Mouse (Mus musculus): ENCODE data around the gene Mpz. TPM values are rescaled to one million over a fixed set of nuclear protein-coding genes. Genes with fewer than 3 reads are reported as not detected.

Gene Mpz
- total and polyA plus RNA-seq, 2 experiments from 2014 or later, result 0.49 to 0.63 TPM

DNA sequence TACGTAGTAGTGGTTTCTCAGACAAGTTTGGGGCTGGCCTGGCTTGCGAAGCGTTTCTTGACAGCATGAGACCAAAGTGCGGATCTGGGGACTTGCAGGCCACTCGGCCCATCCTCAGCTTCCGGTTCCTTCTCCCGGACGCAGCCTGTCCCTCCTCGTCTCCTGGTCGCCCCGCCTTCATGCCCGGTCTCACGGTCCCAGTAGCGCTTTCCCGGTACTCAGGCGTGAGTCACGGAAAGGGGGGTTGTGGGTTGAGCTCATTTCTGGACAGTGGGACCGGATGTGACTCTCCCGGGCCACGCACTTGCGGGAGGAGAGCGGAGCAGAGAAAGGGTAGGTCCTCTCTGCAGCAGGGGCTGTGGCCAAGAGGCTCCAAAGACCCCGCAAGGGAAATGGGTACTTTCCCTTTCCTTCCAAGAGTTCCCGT lies 36.6 kb upstream of the Mpz start, which contains the start of gene Cfap126:
TSS of gene Cfap126 (plus strand) at position 46 of the 427 bp plus-strand sequence.
- no peak for TF ChIP-seq CTCF (IDR thresholded peaks at IDR 0.05)
- peak within 1 kb of the TSS; percentile 74 for H3K4me2 ChIP-seq (ENCODE audit: low read depth, low read length, poor library complexity, severe bottlenecking)
- ATAC-seq (ENCODE audit: low FRiP score) (no peak; the same call in 1 of the 2 replicates), DNase-seq (ENCODE audit: low spot score) (peak; percentile 52)
- H3K4me3 ChIP-seq (ENCODE audit: low read depth, low read length), result peak within 1 kb of the TSS; percentile 39
- peak within 1 kb of the TSS; percentile 9 for H3K27ac ChIP-seq (ENCODE audit: low read depth, low read length)
- no peaks in the 10 kb centered on the region for H3K9me3 ChIP-seq (ENCODE audit: low read length)
- no peaks in the 10 kb centered on the region for H3K4me1 ChIP-seq (ENCODE audit: insufficient read depth, low read length)
- H3K36me3 ChIP-seq (ENCODE audit: insufficient read depth, low read length), result no peaks in the 10 kb centered on the region
- peak within 1 kb of the TSS; percentile 48 for H3K9ac ChIP-seq (replicated peaks; ENCODE audit: low read length, poor library complexity, severe bottlenecking)
- WGBS, result 1% methylated on average over 24 of the region's 24 CpGs
- no peaks in the 10 kb centered on the region for H3K27me3 ChIP-seq (ENCODE audit: insufficient read depth, low read length)

DNA sequence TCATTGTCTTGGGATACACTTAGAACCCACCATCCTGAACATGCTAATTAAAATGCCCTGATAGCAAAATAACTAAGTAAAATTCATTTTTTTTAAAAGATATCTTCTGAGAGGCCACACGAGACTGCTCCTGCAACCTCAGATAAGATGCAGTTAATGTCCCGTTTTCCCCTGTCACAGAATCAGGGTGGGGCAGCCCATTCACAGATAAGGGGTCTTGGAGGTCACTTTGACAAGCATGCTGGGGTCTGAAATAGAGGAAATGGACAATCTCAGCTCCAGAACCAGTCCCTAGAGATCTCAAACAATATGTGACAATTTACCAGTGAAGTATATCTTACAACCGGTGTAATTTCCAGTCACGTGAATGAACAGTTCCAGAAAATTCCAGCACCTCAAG lies 34.2 kb upstream of the Mpz start:
- Histone ChIP-seq H3K27me3 (ENCODE audit: insufficient read depth, low read length) (no peaks in the 10 kb centered on the region), H3K9me3 (ENCODE audit: low read length) (no peaks in the 10 kb centered on the region), H3K4me3 (ENCODE audit: low read depth, low read length) (no peak overlapping the region), H3K36me3 (ENCODE audit: insufficient read depth, low read length) (no peaks in the 10 kb centered on the region), H3K4me1 (ENCODE audit: insufficient read depth, low read length) (no peaks in the 10 kb centered on the region), H3K27ac (ENCODE audit: low read depth, low read length) (no peak overlapping the region), H3K9ac (replicated peaks; ENCODE audit: low read length, poor library complexity, severe bottlenecking) (no peak overlapping the region), H3K4me2 (ENCODE audit: low read depth, low read length, poor library complexity, severe bottlenecking) (no peak overlapping the region)
- TF ChIP-seq CTCF (IDR thresholded peaks at IDR 0.05), result no peak
- ATAC-seq (ENCODE audit: low FRiP score), result no peak
- 77% methylated on average over 4 of the region's 4 CpGs for WGBS
- no peak for DNase-seq (ENCODE audit: low spot score)

DNA sequence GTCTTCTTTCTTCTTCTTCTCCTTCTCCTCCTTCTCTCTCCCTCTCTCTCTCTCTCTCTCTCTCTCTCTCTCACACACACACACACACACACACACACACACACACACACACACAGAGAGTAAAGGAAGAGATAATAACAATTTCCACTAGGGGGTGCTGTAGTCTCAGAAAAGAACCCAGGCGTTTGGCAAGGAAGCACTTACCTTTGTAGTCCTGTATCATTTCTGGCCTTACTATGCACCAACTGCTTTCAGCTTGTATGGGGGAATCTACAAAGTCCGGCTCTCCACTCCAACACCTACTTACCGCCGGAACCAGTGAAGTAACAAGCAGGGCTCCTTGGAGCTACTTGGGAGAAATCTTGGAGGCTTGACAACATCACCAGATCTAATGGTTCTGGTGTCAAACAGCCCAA lies 32.2 kb upstream of the Mpz start:
- 10% methylated on average over 4 of the region's 4 CpGs for WGBS

DNA sequence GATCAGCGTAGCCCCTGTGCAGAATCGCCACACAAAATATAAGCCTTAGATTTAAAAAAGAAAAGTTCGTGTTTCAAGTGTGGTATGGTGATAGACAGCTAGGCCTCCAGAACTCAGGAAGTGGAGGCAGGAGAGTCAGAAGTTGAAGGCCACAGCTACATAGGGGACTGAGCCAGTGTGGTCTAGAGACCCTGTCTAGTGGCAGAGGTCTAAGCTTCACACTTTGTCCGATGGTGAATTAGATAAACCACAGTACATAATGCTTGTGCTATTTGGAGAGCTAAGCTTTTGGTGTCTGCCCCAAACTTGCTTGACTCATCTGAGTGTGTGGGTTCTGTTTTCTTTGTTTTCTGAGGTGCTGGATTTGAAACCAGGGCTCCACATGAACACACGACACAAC lies 31.5 kb upstream of the Mpz start:
- Histone ChIP-seq H3K9ac (replicated peaks; ENCODE audit: low read length, poor library complexity, severe bottlenecking) (no peak overlapping the region), H3K9me3 (ENCODE audit: low read length) (no peaks in the 10 kb centered on the region), H3K4me1 (ENCODE audit: insufficient read depth, low read length) (no peaks in the 10 kb centered on the region), H3K27me3 (ENCODE audit: insufficient read depth, low read length) (no peaks in the 10 kb centered on the region), H3K4me2 (ENCODE audit: low read depth, low read length, poor library complexity, severe bottlenecking) (no peak overlapping the region), H3K4me3 (ENCODE audit: low read depth, low read length) (no peak overlapping the region), H3K36me3 (ENCODE audit: insufficient read depth, low read length) (no peaks in the 10 kb centered on the region), H3K27ac (ENCODE audit: low read depth, low read length) (no peak overlapping the region)
- TF ChIP-seq CTCF (IDR thresholded peaks at IDR 0.05), result no peak
- DNase-seq (ENCODE audit: low spot score) (no peak), ATAC-seq (ENCODE audit: low FRiP score) (no peak)
- WGBS, result 88% methylated on average over 5 of the region's 5 CpGs

More for the DNA sequence above, 32.2 kb upstream of the Mpz start:
- no peaks in the 10 kb centered on the region for H3K36me3 ChIP-seq (ENCODE audit: insufficient read depth, low read length)
- ATAC-seq (ENCODE audit: low FRiP score) (peak; percentile 60; the same call in 1 of the 2 replicates), DNase-seq (ENCODE audit: low spot score) (peak; percentile 91)
- no peak overlapping the region for H3K4me3 ChIP-seq (ENCODE audit: low read depth, low read length)
- no peaks in the 10 kb centered on the region for H3K9me3 ChIP-seq (ENCODE audit: low read length)
- H3K27ac ChIP-seq (ENCODE audit: low read depth, low read length), result no peak overlapping the region
- no peak overlapping the region for H3K9ac ChIP-seq (replicated peaks; ENCODE audit: low read length, poor library complexity, severe bottlenecking)
- no peaks in the 10 kb centered on the region for H3K27me3 ChIP-seq (ENCODE audit: insufficient read depth, low read length)
- TF ChIP-seq CTCF (IDR thresholded peaks at IDR 0.05), result peak; percentile 84
- H3K4me2 ChIP-seq (ENCODE audit: low read depth, low read length, poor library complexity, severe bottlenecking), result no peak overlapping the region
- H3K4me1 ChIP-seq (ENCODE audit: insufficient read depth, low read length), result no peaks in the 10 kb centered on the region

DNA sequence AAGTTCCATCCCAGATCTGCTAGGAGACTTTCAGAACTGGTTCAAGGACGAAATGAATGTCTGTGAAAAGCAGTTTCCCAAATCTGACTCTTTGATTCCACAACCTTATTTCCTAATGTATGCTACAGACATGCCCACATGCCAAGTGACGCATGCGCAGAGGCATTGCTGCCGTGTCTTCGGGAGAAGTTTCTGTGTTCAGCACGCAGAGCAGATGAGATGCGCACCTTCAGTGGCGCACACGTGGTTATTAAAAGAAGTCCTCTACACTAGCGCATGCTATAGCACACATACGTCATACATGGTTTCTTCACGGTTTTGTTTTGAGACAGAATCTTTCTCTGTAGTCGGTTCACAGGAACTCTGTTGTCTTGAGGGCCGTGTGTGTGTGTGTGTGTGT lies 31.1 kb upstream of the Mpz start:
- 86% methylated on average over 14 of the region's 14 CpGs for WGBS
- TF ChIP-seq CTCF (IDR thresholded peaks at IDR 0.05), result no peak

DNA sequence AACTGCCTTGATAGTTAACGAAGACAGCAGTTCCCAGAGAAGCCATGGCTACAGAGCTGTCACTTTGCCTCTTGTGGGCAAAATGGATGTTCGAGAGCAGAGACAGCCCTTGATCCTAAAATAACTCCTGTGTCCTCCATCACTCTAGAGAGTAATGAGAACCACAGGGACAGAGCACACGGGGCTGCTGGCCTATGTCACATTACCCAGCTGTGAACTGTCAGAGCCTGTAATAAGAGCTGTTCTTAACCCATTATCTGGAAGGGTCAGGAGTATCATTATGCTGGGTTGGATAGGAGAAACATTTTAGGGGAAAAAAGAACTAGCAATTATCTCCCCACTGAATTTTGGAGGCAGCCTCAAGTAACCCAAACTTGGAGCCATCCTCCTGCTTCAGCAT lies 29.6 kb upstream of the Mpz start:
- Histone ChIP-seq H3K4me2 (ENCODE audit: low read depth, low read length, poor library complexity, severe bottlenecking) (no peak overlapping the region), H3K9ac (replicated peaks; ENCODE audit: low read length, poor library complexity, severe bottlenecking) (no peak overlapping the region), H3K9me3 (ENCODE audit: low read length) (no peaks in the 10 kb centered on the region), H3K36me3 (ENCODE audit: insufficient read depth, low read length) (no peaks in the 10 kb centered on the region), H3K4me1 (ENCODE audit: insufficient read depth, low read length) (no peaks in the 10 kb centered on the region), H3K27ac (ENCODE audit: low read depth, low read length) (no peak overlapping the region), H3K4me3 (ENCODE audit: low read depth, low read length) (no peak overlapping the region), H3K27me3 (ENCODE audit: insufficient read depth, low read length) (no peaks in the 10 kb centered on the region)
- no peak for DNase-seq (ENCODE audit: low spot score)
- 64% methylated on average over 3 of the region's 3 CpGs for WGBS
- ATAC-seq (ENCODE audit: low FRiP score), result no peak
- no peak for TF ChIP-seq CTCF (IDR thresholded peaks at IDR 0.05)

More for the DNA sequence above, 31.1 kb upstream of the Mpz start:
- Histone ChIP-seq H3K4me2 (ENCODE audit: low read depth, low read length, poor library complexity, severe bottlenecking) (no peak overlapping the region), H3K36me3 (ENCODE audit: insufficient read depth, low read length) (no peaks in the 10 kb centered on the region), H3K4me3 (ENCODE audit: low read depth, low read length) (no peak overlapping the region), H3K27ac (ENCODE audit: low read depth, low read length) (no peak overlapping the region), H3K27me3 (ENCODE audit: insufficient read depth, low read length) (no peaks in the 10 kb centered on the region), H3K9me3 (ENCODE audit: low read length) (no peaks in the 10 kb centered on the region), H3K9ac (replicated peaks; ENCODE audit: low read length, poor library complexity, severe bottlenecking) (no peak overlapping the region), H3K4me1 (ENCODE audit: insufficient read depth, low read length) (no peaks in the 10 kb centered on the region)
- DNase-seq (ENCODE audit: low spot score), result no peak
- ATAC-seq (ENCODE audit: low FRiP score), result no peak
